In the genomic region with DNA sequence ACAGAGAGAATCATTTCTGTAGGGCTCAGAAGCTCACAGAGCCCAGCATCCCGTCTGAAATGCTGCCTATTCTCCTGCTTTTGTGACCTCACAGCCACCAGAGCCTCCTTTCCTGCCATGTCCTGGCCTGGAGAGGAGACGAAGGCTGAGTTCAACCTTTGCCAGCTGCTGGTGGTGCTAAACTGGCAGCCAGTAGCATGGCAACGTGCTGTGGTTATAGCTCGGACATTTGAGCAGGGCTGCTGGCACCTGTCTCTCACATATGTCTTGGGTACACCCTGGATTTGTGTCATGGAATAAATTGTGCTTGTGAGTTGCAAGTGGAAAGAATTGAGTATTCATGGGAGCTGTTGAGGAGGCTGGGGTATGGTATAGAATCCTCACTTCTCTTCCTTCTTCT, we compare ENCODE assay signal across 26 mouse cellular contexts. TPM values are rescaled to one million over a fixed set of nuclear protein-coding genes. Genes with fewer than 3 reads are reported as not detected.
DNase-seq lines count a peak whose midpoint lies in the region; ATAC-seq and TF ChIP-seq lines count a peak whose summit lies in the region.
"Had no signal": no experiment of that assay in that cellular context is flagged by ENCODE, and none has a peak within 500 bp of the region (broad histone marks: within the 10 kb centered on the region; RNA-seq: fewer than 3 reads in every experiment).

No protein-coding gene starts in this region.

- TF ChIP-seq EP300 in heart, postnatal 0 days (IDR thresholded peaks at IDR 0.05; ENCODE audit: low read depth) = no peak

- no peak for ATAC-seq in heart, postnatal 0 days (ENCODE audit: insufficient read depth, low read depth)
- ATAC-seq: inflammation-experienced regulatory T-cells, adult 6 months; liver, embryonic 12.5 days; liver, postnatal 0 days; midbrain, embryonic 16.5 days; Patski had no signal

- H3K4me3 ChIP-seq in heart, postnatal 0 days (ENCODE audit: low read depth, low read length) = no peak overlapping the region
- no peak overlapping the region for H3K4me3 ChIP-seq in heart, embryonic 10.5 days
- H3K4me3 ChIP-seq: erythroblast, embryonic 14.5 days; heart, embryonic 15.5 days; hindbrain, embryonic 10.5 days; hindbrain, embryonic 15.5 days; liver, embryonic 12.5 days; neural tube, embryonic 12.5 days; stomach, embryonic 15.5 days had no signal

- no peak overlapping the region for H3K9ac ChIP-seq in heart, postnatal 0 days (replicated peaks; ENCODE audit: low read depth, low read length)
- H3K9ac ChIP-seq: heart, embryonic 15.5 days; hindbrain, embryonic 15.5 days; liver, embryonic 12.5 days; liver, postnatal 0 days; neural tube, embryonic 12.5 days; stomach, embryonic 15.5 days had no signal

- no peak overlapping the region for H3K4me2 ChIP-seq in heart, postnatal 0 days (ENCODE audit: low read depth, low read length)
- H3K4me2 ChIP-seq: heart, embryonic 15.5 days; hindbrain, embryonic 15.5 days; liver, embryonic 12.5 days; midbrain, embryonic 11.5 days; neural tube, embryonic 12.5 days; stomach, embryonic 15.5 days had no signal

- peaks cover 38% of the 10 kb centered on the region for H3K4me1 ChIP-seq in heart, postnatal 0 days (ENCODE audit: control insufficient read depth, insufficient read depth)
- H3K4me1 ChIP-seq in heart, embryonic 10.5 days = peaks cover 78% of the 10 kb centered on the region
- H3K4me1 ChIP-seq: liver, embryonic 12.5 days; stomach, embryonic 15.5 days had no signal

- 61% methylated on average over 4 of the region's 4 CpGs for WGBS in heart, postnatal 0 days
- 71% methylated on average over 4 of the region's 4 CpGs for WGBS in heart, embryonic 10.5 days

- peak overlapping the region; percentile 46; the same call in 1 of the 2 replicates for H3K27ac ChIP-seq in heart, postnatal 0 days (ENCODE audit: low read depth)
- H3K27ac ChIP-seq in heart, embryonic 10.5 days = no peak overlapping the region
- H3K27ac ChIP-seq: hindbrain, embryonic 10.5 days; hindbrain, embryonic 15.5 days; liver, embryonic 12.5 days; neural tube, embryonic 12.5 days; stomach, embryonic 15.5 days had no signal

- H3K36me3 ChIP-seq in heart, postnatal 0 days (replicated peaks; ENCODE audit: control insufficient read depth, insufficient read depth, low read length) = peaks cover 68% of the 10 kb centered on the region
- peaks cover 81% of the 10 kb centered on the region for H3K36me3 ChIP-seq in heart, embryonic 10.5 days
- H3K36me3 ChIP-seq: hindbrain, embryonic 10.5 days; hindbrain, embryonic 15.5 days; liver, embryonic 12.5 days; neural tube, embryonic 12.5 days; stomach, embryonic 15.5 days had no signal

- TF ChIP-seq CTCF in heart, postnatal 0 days (IDR thresholded peaks at IDR 0.05; ENCODE audit: low read depth) = no peak

- peak; percentile 62 for DNase-seq in cerebellum, adult 9-10 months
- DNase-seq in cerebellum, postnatal 4 days (ENCODE audit: low spot score in 2 of 2) = no peak
- peak; percentile 51 for DNase-seq in gastrocnemius, postnatal 25 days
- no peak for DNase-seq in gastrocnemius, adult 8-10 months (ENCODE audit: low spot score in 2 of 2)
- DNase-seq in heart, postnatal 0 days (ENCODE audit: low spot score) = no peak
- DNase-seq in heart, embryonic 10.5 days (ENCODE audit: low spot score) = no peak
- DNase-seq in skeletal muscle tissue, adult 2 months (ENCODE audit: low read depth, low spot score) = peak; percentile 47
- DNase-seq: adrenal gland, postnatal 10 days; kidney, adult 11 months; kidney, postnatal 14 days; left cerebral cortex, postnatal 4 days; liver, postnatal 0 days; lung, postnatal 36 days; right cerebral cortex, postnatal 4 days had no signal

- no peaks in the 10 kb centered on the region for H3K27me3 ChIP-seq in heart, postnatal 0 days (ENCODE audit: control insufficient read depth, insufficient read depth, low read length)
- no peaks in the 10 kb centered on the region for H3K27me3 ChIP-seq in heart, embryonic 10.5 days (ENCODE audit: insufficient read depth, poor library complexity, severe bottlenecking)
- H3K27me3 ChIP-seq: heart, embryonic 15.5 days; hindbrain, embryonic 15.5 days; liver, embryonic 12.5 days; neural tube, embryonic 12.5 days; Patski; stomach, embryonic 15.5 days had no signal

- H3K9me3 ChIP-seq in heart, postnatal 0 days (replicated peaks; ENCODE audit: control insufficient read depth, low read length) = no peaks in the 10 kb centered on the region
- no peaks in the 10 kb centered on the region for H3K9me3 ChIP-seq in heart, embryonic 10.5 days
- H3K9me3 ChIP-seq: heart, embryonic 15.5 days; hindbrain, embryonic 10.5 days; hindbrain, embryonic 15.5 days; liver, embryonic 12.5 days; neural tube, embryonic 12.5 days; stomach, embryonic 15.5 days had no signal

RNA-seq across cellular contexts. Expression of a gene that starts 9.8 kb away (rescaled TPM):
- 100 to 1,000 TPM in 1 of 2 experiments, 10 to 100 TPM in 1; 36.1 to 131 TPM for total RNA-seq in gastrocnemius, postnatal 25 days (2021)
- total RNA-seq in gastrocnemius, adult 8-10 months (2022) = 100 to 1,000 TPM; 172 to 236 (median 206) TPM
- 136 and 169 TPM in 2 replicates for total RNA-seq in heart, postnatal 0 days (2014; rRNA removed; ENCODE audit: low replicate concordance)
- polyA plus RNA-seq in heart, postnatal 0 days (2015; fragmentation: Nextera tagmentation; extraction: Ambion mirVana) = 59.9 and 78.1 TPM in 2 replicates
- 77.8 and 153 TPM in 2 replicates for polyA plus RNA-seq in heart, embryonic 10.5 days (2016; fragmentation: Nextera tagmentation; extraction: Ambion mirVana)
- total RNA-seq: MEL had no signal
- polyA plus RNA-seq: erythroblast, embryonic 14.5 days had no signal

Comparison
In these comparisons a context has a peak if more than half of its experiments do, and no peak if none do; other contexts are left out.
1. DNase-seq: peak in cerebellum, adult 9-10 months (single experiment), gastrocnemius, postnatal 25 days (single experiment) and skeletal muscle tissue, adult 2 months (single experiment); none in cerebellum, postnatal 4 days (0 of 2), gastrocnemius, adult 8-10 months (0 of 2), heart, postnatal 0 days (single experiment) and heart, embryonic 10.5 days (single experiment).